Mouse (Mus musculus) splenic B cell, adult 2 months (primary cell): ENCODE results near the gene Sucnr1.
A peak's percentile ranks its signal among the peaks of the same experiment; 100 is the strongest.
"Not testable (repeated sequence)": the region's sequence is repeated elsewhere in the genome, so short reads cannot be mapped to it uniquely, and the experiment has no call there.

ENCODE experiments used
- DNase-seq: peaks from one replicate; pipeline ENCODE4 v3.0.0-alpha.2; 2011; ENCODE audit warnings: low read depth, low spot score
- H3K27me3 ChIP-seq: 2 replicates; pipeline ENCODE4 v1.6.1; 2012; ENCODE audit warnings: mild to moderate bottlenecking, low read length, moderate library complexity, mixed read lengths; ENCODE audit not compliant: control insufficient read depth, poor library complexity, insufficient read depth, severe bottlenecking
- H3K36me3 ChIP-seq: 2 replicates; pipeline ENCODE4 v1.6.1; 2012; ENCODE audit warnings: mild to moderate bottlenecking, low read length, moderate library complexity, mixed read lengths; ENCODE audit not compliant: control insufficient read depth, poor library complexity, insufficient read depth, severe bottlenecking

Sucnr1 gene

DNA sequence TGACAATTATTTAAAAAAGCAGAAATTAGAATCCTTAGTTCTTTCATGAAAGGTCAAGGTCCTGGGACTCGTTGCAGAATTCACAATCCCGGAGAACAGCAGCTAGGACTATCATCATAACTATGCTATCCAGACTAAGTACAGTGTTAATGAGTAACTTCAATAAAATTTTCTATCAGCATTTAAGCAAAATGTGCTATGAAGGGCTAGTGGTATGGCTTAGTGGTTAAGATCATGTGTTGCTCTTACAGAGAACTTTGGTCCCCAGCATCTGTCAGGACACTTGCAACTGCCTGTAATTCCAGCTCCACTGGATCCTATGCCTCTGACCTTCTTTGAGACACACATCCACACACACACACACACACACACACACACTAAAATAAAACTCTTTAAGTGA is 15.8 kb downstream of the Sucnr1 start:
- H3K36me3 ChIP-seq, result no peaks in the 10 kb centered on the region
- H3K27me3 ChIP-seq, result no peaks in the 10 kb centered on the region
- DNase-seq, result no peak

DNA sequence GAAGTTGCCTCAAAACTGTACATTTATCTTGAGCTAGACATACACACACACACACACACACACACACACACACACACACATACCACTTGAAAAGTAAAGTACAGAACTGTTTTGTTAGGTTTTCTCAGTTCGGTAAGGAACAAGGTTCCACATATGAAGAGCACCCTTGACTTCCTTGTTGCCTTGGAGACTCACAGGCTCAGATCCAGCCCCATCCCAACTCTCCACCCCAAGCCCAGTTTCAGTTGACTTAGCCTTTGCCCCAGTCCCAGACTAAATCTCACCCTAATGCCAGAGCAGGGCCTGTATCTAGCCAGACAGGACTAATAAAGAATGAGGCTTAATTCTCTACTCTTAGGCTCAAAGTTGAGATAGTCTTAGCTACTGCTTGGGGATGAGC is 16.9 kb downstream of the Sucnr1 start:
- Histone ChIP-seq H3K36me3 (no peaks in the 10 kb centered on the region), H3K27me3 (no peaks in the 10 kb centered on the region)
- no peak for DNase-seq

DNA sequence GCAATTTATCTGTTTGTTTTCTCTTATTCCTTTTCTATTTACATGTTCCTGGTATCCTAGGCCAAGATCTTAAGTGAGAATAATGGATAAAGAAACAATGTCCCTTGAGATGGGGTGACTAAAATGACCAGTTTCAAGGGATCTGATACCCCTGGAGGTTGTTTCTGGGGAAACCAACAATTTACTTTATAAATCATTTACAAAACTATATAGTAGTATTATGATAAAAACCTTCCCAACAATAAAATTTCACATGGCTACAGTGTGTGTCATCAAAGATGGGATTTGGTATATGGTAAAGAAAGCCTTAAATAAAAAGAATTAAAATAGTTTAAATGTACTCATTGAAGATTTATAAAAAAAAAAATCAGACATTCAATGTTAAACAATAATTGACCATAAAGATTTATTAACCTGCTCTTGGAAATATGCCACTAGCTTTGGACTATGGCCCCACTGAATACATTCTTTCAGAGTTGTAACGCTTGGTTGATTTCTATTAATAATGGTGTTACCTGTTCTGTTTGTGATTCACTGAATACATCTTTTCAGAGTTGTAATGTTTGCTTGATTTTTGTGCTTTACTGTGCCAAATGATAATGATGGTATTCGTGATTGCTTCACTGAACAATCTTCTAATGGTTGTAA is 22.9 kb downstream of the Sucnr1 start:
- Histone ChIP-seq H3K36me3 (no peaks in the 10 kb centered on the region), H3K27me3 (no peaks in the 10 kb centered on the region)
- no peak for DNase-seq

DNA sequence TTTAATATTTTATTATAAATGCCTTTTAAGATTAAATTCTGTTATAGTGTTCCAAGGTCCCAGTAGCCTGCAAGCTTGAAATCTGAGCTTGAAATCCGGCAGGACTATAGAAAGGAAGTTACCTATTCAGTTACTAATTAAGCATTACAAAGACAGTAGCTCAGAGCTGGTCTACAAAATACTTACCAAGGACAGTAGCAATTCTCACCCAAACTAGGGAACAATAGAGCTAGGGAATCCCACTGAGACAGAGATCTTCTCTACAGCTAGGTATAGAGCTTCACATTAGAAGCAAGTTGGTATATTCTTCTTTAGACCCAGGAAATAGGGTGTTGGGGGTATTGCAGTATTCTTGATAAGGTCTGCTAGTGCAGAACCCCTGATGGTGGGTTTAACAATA is 24.8 kb downstream of the Sucnr1 start:
- not testable (repeated sequence) for DNase-seq, H3K36me3 ChIP-seq, H3K27me3 ChIP-seq

- no peak for DNase-seq
- no peaks in the 10 kb centered on the region for H3K27me3 ChIP-seq
- no peaks in the 10 kb centered on the region for H3K36me3 ChIP-seq
Observed at GRCm38 (mm10) chr3:60107736-60108135, 26.1 kb downstream of the Sucnr1 start.

DNA sequence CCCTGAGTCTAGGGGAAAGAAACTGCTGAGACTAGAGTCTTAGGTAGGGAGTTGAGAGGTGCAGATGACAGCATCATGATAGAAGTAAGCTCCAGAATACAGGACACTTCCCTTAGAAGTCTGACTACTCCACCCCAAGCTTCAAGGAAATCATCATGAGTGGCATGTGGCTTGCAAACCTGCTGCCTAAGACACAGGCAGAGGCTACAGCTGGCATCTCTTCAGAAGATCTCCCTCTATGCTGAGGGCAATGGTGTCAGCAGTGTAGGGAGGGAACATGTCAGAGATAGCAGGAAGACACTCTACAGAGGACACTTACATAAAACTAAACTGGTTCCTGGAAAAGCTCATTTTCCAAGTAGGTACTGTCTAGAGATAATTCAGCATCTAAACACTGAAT is 27.1 kb downstream of the Sucnr1 start:
- no peaks in the 10 kb centered on the region for H3K36me3 ChIP-seq
- no peak for DNase-seq

DNA sequence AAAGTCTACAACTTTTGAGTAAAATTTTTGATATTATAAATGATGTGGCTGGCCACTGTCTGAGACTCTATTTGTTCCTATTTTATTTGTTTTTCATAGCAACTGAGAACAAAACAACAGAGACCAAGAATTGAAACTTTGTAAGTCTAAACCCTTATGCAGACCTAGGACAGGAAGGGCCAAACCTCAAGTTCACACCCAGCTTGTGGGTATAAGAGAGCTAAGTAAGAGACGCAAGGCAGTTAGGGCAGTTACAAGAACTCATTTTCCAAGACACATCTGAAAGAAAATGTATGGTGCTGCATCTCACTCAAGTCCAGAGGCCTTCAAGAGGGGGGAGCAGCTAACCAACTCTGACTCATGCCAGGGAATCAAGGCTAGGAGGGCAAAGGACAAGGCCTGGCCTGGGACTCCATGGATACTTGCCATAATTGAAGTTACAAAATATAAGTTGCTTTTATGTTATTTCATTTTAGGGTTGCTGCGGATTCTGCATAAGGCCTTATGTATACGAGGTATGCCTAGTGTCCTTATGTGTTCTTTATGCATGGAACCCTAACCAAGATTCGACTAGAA is 29.6 kb downstream of the Sucnr1 start:
- no peak for DNase-seq
- Histone ChIP-seq H3K27me3 (no peaks in the 10 kb centered on the region), H3K36me3 (no peaks in the 10 kb centered on the region)

More for the DNA sequence above, 27.1 kb downstream of the Sucnr1 start:
- no peaks in the 10 kb centered on the region for H3K27me3 ChIP-seq

DNA sequence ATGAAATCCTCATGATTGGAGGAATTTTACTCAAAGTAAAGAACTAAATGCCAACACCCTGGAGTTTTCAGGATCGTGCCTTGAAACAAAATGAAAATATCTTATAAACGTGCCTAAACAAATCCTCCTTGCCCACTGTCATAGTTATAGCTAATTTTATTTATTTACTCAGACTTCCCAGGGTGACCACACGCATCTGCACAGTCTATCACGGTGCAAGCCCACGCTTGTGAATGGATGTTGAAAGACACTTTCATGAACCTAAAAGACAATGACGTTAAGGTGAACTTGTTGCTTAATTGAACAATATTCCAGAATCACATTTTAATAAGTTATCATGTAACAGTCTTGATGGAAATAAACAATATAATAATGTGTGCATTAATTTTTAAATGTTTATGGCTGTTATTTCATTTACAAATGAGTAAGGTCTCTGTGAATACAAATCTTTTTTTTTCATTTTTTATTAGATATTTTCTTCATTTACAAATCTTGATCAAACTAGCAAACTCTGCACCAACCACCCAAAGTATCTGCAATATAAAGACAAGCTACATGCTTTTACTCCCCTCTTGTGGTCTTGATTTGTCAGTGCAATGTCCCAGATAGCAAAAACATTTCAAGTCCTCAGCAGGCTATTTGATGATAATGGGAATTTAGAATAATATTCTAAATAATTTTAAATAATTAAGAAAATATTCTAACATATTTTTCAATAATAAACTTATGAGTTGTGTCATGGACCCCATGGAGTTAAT is 30.4 kb downstream of the Sucnr1 start:
- DNase-seq, result peak; percentile 66
- Histone ChIP-seq H3K27me3 (no peaks in the 10 kb centered on the region), H3K36me3 (no peaks in the 10 kb centered on the region)

GRCm38 (mm10) chr3:60114571-60114970 is 32.9 kb downstream of the Sucnr1 start:
- Histone ChIP-seq H3K27me3 (no peaks in the 10 kb centered on the region), H3K36me3 (no peaks in the 10 kb centered on the region)
- DNase-seq, result no peak

- H3K36me3 ChIP-seq, result no peaks in the 10 kb centered on the region
- no peaks in the 10 kb centered on the region for H3K27me3 ChIP-seq
- DNase-seq, result no peak
Observed at GRCm38 (mm10) chr3:60121449-60121848, 39.8 kb downstream of the Sucnr1 start.

- no peaks in the 10 kb centered on the region for H3K36me3 ChIP-seq
- no peaks in the 10 kb centered on the region for H3K27me3 ChIP-seq
- DNase-seq, result no peak
Observed at GRCm38 (mm10) chr3:60123859-60124794, 42.5 kb downstream of the Sucnr1 start.

DNA sequence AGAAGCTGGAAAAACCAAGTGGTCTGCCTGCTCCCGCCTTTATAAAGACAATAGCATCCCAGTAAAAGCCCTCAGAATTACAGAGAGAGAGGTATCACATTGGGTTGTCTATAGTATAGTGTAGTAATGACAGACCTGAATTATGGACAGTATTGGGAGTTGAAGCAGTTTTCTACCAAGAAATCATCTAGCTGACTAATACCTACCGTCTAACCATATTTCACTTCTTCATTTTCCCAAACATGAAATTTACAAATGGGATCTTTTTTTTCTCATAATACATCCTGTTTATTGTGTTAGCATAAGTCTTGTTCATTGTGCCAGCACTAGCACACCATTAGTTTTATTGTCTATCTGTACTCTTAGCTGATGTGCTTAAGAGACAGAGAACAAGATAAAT is 44.9 kb downstream of the Sucnr1 start:
- Histone ChIP-seq H3K27me3 (no peaks in the 10 kb centered on the region), H3K36me3 (no peaks in the 10 kb centered on the region)
- no peak for DNase-seq

DNA sequence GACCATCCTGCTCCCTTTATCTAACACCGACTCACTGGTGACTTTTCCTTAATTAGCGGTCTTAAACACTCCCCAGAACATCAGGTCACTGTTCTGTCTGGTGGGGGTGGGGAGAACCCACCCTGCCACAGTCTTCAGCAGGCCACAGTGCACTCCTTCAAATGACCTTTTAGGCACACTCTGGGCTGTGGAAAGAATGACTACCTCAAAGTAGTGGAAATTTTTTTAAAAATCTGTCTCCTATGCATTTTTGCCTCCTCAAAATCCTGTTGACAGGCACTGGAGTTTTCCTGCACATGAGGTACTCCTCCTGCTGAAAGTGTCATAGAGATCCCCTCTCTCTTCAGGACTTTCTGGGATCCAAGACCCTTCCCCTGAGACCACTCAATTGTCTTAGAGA is 46.6 kb downstream of the Sucnr1 start:
- Histone ChIP-seq H3K27me3 (no peaks in the 10 kb centered on the region), H3K36me3 (no peaks in the 10 kb centered on the region)
- DNase-seq, result no peak

GRCm38 (mm10) chr3:60135801-60136200 is 54.1 kb downstream of the Sucnr1 start:
- no peak for DNase-seq
- H3K36me3 ChIP-seq, result no peaks in the 10 kb centered on the region
- no peaks in the 10 kb centered on the region for H3K27me3 ChIP-seq
